Mouse (Mus musculus): ENCODE results near the gene Usp10. TPM values are rescaled to one million over a fixed set of nuclear protein-coding genes. Genes with fewer than 3 reads are reported as not detected.

Gene Usp10
- total and polyA plus RNA-seq, 2 experiments from 2014 or later = 77.3 to 106 TPM

DNA sequence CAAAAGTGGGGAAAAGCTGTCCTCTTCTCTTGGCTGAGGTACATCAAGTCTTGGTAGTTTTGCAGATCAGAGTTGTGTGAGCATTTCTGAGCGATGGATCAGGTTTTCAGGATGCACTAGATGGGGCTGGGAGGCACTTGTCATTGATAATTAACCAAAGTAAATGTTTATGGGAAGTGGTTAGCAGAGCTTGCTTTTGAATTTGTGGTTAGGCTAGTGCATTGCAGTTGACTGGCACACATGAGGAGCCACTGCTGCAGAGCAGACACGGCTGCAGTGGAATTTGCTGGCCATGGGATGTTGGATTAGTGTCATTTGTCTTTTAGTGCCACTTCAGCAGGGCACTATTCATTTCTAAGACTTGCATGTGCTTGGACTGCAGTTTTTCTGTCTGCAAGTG is 4.0 kb downstream of the Usp10 start:
- H3K27me3 ChIP-seq (ENCODE audit: insufficient read depth, low read length) = no peaks in the 10 kb centered on the region
- no peak overlapping the region for H3K4me3 ChIP-seq (ENCODE audit: low read depth, low read length)
- no peak for DNase-seq
- no peak for ATAC-seq
- H3K27ac ChIP-seq (ENCODE audit: low read depth, low read length) = no peak overlapping the region
- H3K4me1 ChIP-seq (ENCODE audit: insufficient read depth) = peaks cover 26% of the 10 kb centered on the region
- H3K4me2 ChIP-seq (ENCODE audit: low read depth) = no peak overlapping the region
- peaks cover 4% of the 10 kb centered on the region; the same call in 1 of the 2 replicates for H3K36me3 ChIP-seq (ENCODE audit: insufficient read depth)
- H3K9me3 ChIP-seq (ENCODE audit: low read length) = no peaks in the 10 kb centered on the region
- H3K9ac ChIP-seq = no peak overlapping the region
- 44% methylated on average over 2 of the region's 2 CpGs for WGBS
- no peak for TF ChIP-seq CTCF (IDR thresholded peaks at IDR 0.05; ENCODE audit: low read depth)

DNA sequence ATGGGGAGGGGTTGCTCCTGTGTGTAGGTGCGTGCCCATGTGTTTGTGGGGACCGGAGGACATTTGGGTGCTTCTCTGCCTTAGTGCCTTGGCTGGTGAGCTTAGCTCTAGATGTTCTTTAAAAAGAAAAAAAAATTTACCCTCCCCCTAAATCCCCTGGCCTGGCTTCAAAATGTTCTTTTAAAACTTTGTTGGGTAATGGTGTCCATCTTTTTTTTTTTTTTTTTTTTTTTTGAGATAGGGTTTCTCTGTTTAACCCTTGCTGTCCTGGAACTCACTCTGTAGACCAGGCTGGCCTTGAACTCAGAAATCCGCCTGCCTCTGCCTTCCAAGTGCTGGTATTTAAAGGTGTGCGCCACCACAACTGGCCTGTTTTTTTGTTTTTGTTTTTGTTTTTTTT is 5.1 kb downstream of the Usp10 start:
- no peak overlapping the region for H3K9ac ChIP-seq
- whole genome bisulfite sequencing = 83% methylated on average over 4 of the region's 4 CpGs
- peaks cover 4% of the 10 kb centered on the region; the same call in 1 of the 2 replicates for H3K36me3 ChIP-seq (ENCODE audit: insufficient read depth)

DNA sequence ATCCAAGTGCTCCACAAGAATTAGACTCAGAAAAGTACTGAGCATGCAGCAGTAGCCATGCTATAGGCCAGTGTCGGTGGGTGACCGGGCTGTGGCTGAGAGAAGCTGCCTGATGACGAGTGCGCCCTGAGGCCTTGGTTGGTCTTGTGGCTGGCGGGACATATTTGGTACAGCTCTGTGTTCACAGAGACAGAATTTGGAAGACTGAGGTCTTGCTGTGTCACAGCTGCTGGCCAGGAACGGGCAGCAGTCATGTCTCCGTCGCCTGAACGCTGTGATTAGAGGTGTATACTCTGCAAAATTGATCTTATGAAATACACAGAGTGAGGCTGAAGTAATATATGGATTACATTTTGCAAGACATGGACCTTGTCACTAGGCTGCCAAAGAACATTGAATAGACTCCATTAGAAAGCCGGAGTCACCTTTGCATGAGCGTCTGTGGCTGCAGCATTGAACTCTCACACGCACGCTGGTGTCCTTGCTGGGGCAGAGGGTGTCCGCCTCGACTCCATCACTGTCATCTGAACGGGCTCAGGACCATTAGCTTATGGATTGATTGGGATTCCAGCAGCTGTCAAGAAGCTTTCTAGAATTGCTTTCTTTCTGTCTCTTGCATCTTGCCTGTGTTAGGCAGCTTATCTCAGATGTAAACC is 6.2 kb downstream of the Usp10 start:
- Histone ChIP-seq H3K4me2 (ENCODE audit: low read depth) (no peak overlapping the region), H3K4me3 (ENCODE audit: low read depth, low read length) (no peak overlapping the region), H3K36me3 (ENCODE audit: insufficient read depth) (peaks cover 4% of the 10 kb centered on the region; the same call in 1 of the 2 replicates), H3K27ac (ENCODE audit: low read depth, low read length) (no peak overlapping the region), H3K9ac (no peak overlapping the region), H3K9me3 (ENCODE audit: low read length) (no peaks in the 10 kb centered on the region), H3K27me3 (ENCODE audit: insufficient read depth, low read length) (no peaks in the 10 kb centered on the region), H3K4me1 (ENCODE audit: insufficient read depth) (peaks cover 26% of the 10 kb centered on the region)
- DNase-seq (no peak), ATAC-seq (no peak)
- TF ChIP-seq CTCF (IDR thresholded peaks at IDR 0.05; ENCODE audit: low read depth) = no peak
- WGBS = 75% methylated on average over 16 of the region's 16 CpGs

More for the DNA sequence above, 5.1 kb downstream of the Usp10 start:
- DNase-seq (no peak), ATAC-seq (no peak)
- Histone ChIP-seq H3K9me3 (ENCODE audit: low read length) (no peaks in the 10 kb centered on the region), H3K4me2 (ENCODE audit: low read depth) (no peak overlapping the region), H3K27ac (ENCODE audit: low read depth, low read length) (no peak overlapping the region), H3K27me3 (ENCODE audit: insufficient read depth, low read length) (no peaks in the 10 kb centered on the region), H3K4me1 (ENCODE audit: insufficient read depth) (peaks cover 26% of the 10 kb centered on the region), H3K4me3 (ENCODE audit: low read depth, low read length) (no peak overlapping the region)
- no peak for TF ChIP-seq CTCF (IDR thresholded peaks at IDR 0.05; ENCODE audit: low read depth)

DNA sequence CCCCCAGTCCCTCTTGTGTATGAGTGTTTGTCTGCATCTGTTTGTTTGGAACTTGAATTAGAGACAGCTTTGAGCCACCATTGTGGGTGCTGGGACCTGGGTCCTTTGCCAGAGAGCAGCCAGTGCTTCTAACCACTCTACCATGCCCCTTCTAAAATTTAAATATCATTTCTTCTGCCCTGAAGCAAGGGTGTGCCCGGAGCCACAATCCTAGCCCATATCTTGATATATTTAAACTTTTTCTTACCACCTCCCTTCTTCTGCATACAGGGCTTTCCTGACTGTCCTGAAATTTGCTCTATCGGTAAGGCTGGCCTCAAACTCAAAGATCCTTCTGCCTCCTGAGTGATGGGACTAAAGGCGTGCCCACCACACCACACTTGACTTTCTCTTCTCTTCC is 7.3 kb downstream of the Usp10 start:
- WGBS = 92% methylated on average over 3 of the region's 3 CpGs

DNA sequence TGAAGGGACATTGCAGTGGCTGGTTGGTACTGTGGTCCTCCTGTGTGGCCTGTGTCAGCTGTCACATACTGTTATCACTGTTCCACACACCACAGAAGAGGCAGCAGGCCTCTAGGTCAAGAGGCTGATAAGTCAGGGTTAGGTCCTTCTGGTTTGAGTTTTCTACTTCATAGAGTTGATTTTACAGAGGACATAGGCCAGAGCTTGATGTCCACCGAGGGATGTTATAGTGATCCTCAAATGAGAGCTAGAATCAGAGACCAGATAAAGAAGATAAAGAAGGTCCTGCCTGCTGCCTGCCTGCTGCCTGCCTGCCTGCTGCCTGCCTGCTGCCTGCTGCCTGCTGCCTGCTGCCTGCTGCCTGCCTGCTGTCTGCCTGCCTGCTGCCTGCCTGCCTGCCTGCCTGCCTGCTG is 8.0 kb downstream of the Usp10 start:
- Histone ChIP-seq H3K27ac (ENCODE audit: low read depth, low read length) (no peak overlapping the region), H3K4me3 (ENCODE audit: low read depth, low read length) (no peak overlapping the region), H3K4me2 (ENCODE audit: low read depth) (no peak overlapping the region), H3K4me1 (ENCODE audit: insufficient read depth) (peaks cover 13% of the 10 kb centered on the region), H3K9ac (no peak overlapping the region), H3K36me3 (ENCODE audit: insufficient read depth) (peaks cover 4% of the 10 kb centered on the region; the same call in 1 of the 2 replicates), H3K9me3 (ENCODE audit: low read length) (no peaks in the 10 kb centered on the region), H3K27me3 (ENCODE audit: insufficient read depth, low read length) (no peaks in the 10 kb centered on the region)
- no peak for TF ChIP-seq CTCF (IDR thresholded peaks at IDR 0.05; ENCODE audit: low read depth)
- DNase-seq (no peak), ATAC-seq (no peak)
- 81% methylated on average over 1 of the region's 1 CpGs for WGBS

More for the DNA sequence above, 7.3 kb downstream of the Usp10 start:
- Histone ChIP-seq H3K4me1 (ENCODE audit: insufficient read depth) (peaks cover 21% of the 10 kb centered on the region), H3K9ac (no peak overlapping the region), H3K36me3 (ENCODE audit: insufficient read depth) (peaks cover 4% of the 10 kb centered on the region; the same call in 1 of the 2 replicates), H3K4me3 (ENCODE audit: low read depth, low read length) (no peak overlapping the region), H3K27ac (ENCODE audit: low read depth, low read length) (no peak overlapping the region), H3K4me2 (ENCODE audit: low read depth) (no peak overlapping the region), H3K27me3 (ENCODE audit: insufficient read depth, low read length) (no peaks in the 10 kb centered on the region), H3K9me3 (ENCODE audit: low read length) (no peaks in the 10 kb centered on the region)
- no peak for TF ChIP-seq CTCF (IDR thresholded peaks at IDR 0.05; ENCODE audit: low read depth)
- DNase-seq (no peak), ATAC-seq (no peak)

DNA sequence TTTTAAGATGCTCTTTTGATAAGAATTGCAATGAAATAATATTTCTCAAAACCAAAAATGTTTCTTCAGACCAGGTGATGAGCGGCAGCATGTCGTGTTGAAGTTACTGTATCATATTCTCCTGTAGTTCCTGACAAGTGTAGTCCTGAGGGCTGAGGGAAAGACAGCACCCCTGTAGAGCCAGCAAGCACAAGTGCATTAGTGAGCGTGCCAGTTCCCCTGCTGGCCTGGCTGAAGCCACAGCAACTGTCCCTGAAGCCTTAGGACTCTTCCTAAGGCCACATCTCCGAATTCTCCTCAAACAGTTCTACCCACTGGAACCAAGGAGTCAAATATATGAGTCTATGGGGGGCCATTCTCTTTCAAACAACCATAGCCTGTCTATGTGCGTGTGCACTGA is 13.1 kb downstream of the Usp10 start:
- no peaks in the 10 kb centered on the region for H3K4me1 ChIP-seq (ENCODE audit: insufficient read depth)
- no peak overlapping the region for H3K4me2 ChIP-seq (ENCODE audit: low read depth)
- H3K9me3 ChIP-seq (ENCODE audit: low read length) = no peaks in the 10 kb centered on the region
- TF ChIP-seq CTCF (IDR thresholded peaks at IDR 0.05; ENCODE audit: low read depth) = no peak
- no peak overlapping the region for H3K4me3 ChIP-seq (ENCODE audit: low read depth, low read length)
- no peak for ATAC-seq
- no peak overlapping the region for H3K9ac ChIP-seq
- no peak overlapping the region for H3K27ac ChIP-seq (ENCODE audit: low read depth, low read length)
- DNase-seq = no peak
- H3K36me3 ChIP-seq (ENCODE audit: insufficient read depth) = no peaks in the 10 kb centered on the region; the same call in 1 of the 2 replicates
- WGBS = 78% methylated on average over 5 of the region's 5 CpGs
- H3K27me3 ChIP-seq (ENCODE audit: insufficient read depth, low read length) = no peaks in the 10 kb centered on the region

DNA sequence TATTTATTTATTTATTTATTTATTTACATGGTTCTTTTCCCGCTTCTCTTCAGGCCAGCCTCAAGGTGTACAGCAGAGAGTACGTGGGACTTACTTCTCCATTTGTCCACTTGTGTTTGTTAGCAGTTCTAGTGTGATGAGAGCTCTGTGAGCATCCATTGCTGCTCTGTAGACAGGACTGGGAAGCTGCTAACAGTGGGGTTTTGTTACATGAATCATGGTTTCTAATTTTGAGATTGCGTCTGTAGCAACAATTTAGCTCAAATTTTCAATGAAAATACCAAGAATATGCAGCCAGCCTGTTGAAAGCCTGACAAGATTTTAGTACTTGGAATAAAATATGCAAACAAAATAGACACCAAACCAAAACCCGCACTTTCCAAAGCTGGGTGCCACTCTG is 15.3 kb downstream of the Usp10 start:
- 68% methylated on average over 4 of the region's 4 CpGs for WGBS
- DNase-seq (peak; percentile 14), ATAC-seq (no peak)
- no peaks in the 10 kb centered on the region for H3K9me3 ChIP-seq (ENCODE audit: low read length)
- no peak overlapping the region for H3K27ac ChIP-seq (ENCODE audit: low read depth, low read length)
- no peaks in the 10 kb centered on the region for H3K36me3 ChIP-seq (ENCODE audit: insufficient read depth)
- no peaks in the 10 kb centered on the region for H3K4me1 ChIP-seq (ENCODE audit: insufficient read depth)
- H3K4me2 ChIP-seq (ENCODE audit: low read depth) = no peak overlapping the region
- H3K4me3 ChIP-seq (ENCODE audit: low read depth, low read length) = no peak overlapping the region
- H3K9ac ChIP-seq = no peak overlapping the region
- no peaks in the 10 kb centered on the region for H3K27me3 ChIP-seq (ENCODE audit: insufficient read depth, low read length)
- TF ChIP-seq CTCF (IDR thresholded peaks at IDR 0.05; ENCODE audit: low read depth) = no peak

All from forebrain, postnatal 0 days (tissue).